Mouse (Mus musculus) small intestine, adult 2 months (tissue): ENCODE measurements around the gene Rbms1.

ENCODE experiments used
- CTCF ChIP-seq: fragments of 200-500 bp; IDR thresholded peaks from 2 replicates; pipeline ENCODE4 v1.5.1; 2012; ENCODE audit warnings: low read depth, mild to moderate bottlenecking, control low read depth, inconsistent platforms, low read length, moderate library complexity, mixed read lengths; ENCODE audit not compliant: insufficient replicate concordance, insufficient read length; ENCODE audit errors: extremely low read depth
- POLR2A ChIP-seq: fragments of 200-500 bp; IDR thresholded peaks from 2 replicates; pipeline ENCODE4 v1.6.1; 2012; ENCODE audit warnings: low read depth, mild to moderate bottlenecking, control low read depth, inconsistent platforms, low read length, moderate library complexity

- TF ChIP-seq POLR2A (no peak), CTCF (no peak)
These were observed 211.7 kb downstream of the Rbms1 start for GRCm38 (mm10) chr2:60751274-60751673.
